Mouse (Mus musculus) E14TG2a.4 (cell line): ENCODE results near the gene Nxn.

Experiments used
- H3K27me3 ChIP-seq: 2 replicates; pipeline ENCODE4 v1.6.1; 2014; ENCODE audit warnings: low read length, control low read depth; ENCODE audit not compliant: insufficient read depth
- H3K36me3 ChIP-seq: 2 replicates; pipeline ENCODE4 v1.6.1; 2014; ENCODE audit warnings: low read length, control low read depth; ENCODE audit not compliant: insufficient read depth
- H3K4me1 ChIP-seq: replicated peaks from 2 replicates; pipeline ENCODE4 v1.6.1; 2014; ENCODE audit warnings: low read depth, low read length, control low read depth
- H3K4me3 ChIP-seq: replicated peaks from 2 replicates; pipeline ENCODE4 v1.5.1; 2014; ENCODE audit warnings: mild to moderate bottlenecking, low read length
- H3K9me3 ChIP-seq: 2 replicates; pipeline ENCODE4 v1.6.1; 2014; ENCODE audit warnings: low read length, control low read depth
- CTCF ChIP-seq: conservative IDR thresholded peaks from 2 replicates; pipeline ENCODE4 v1.5.1; 2014; ENCODE audit warnings: low read length
- NANOG ChIP-seq: IDR thresholded peaks from 2 replicates; pipeline ENCODE4 v1.6.1; 2014; ENCODE audit warnings: borderline replicate concordance, low read length, mixed read lengths
- POU5F1 ChIP-seq: IDR thresholded peaks from 2 replicates; pipeline ENCODE4 v1.6.1; 2014; ENCODE audit warnings: low read length, borderline replicate concordance

Gene Nxn

DNA sequence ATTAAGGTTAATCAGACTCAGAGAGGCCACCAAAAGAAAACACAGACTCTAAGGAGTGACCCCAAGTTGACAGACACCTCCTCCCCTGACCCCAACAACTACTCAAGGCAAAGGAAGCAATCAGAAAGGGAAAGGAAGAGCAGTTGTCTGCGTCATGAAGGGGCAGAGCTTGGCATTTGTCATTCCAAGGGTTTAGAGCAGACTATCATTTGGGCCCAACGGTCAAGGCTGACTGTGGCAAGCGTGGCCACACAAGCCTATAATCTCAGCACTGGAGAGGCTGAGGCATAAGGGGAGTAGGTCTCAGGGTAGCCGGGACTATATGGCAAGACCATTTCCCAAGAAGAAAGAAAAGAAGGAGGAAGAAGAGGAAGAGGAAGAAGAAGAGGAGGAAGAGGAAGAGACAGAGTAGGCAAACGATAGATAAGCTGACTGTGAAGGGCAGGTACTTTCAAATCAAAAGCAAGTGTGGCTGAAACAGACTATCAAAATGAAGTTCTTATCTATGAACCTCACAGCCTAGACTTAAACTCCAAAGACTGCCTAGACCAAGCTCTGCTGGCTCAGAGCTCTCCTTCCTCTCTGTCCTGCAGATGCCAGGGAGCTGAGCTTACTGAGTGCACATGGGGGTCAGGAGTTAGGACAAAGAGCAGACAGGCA, 83.0 kb downstream of the Nxn start:
- Histone ChIP-seq H3K9me3 (peaks cover 6% of the 10 kb centered on the region), H3K36me3 (no peaks in the 10 kb centered on the region), H3K27me3 (peaks cover 64% of the 10 kb centered on the region), H3K4me3 (no peak overlapping the region), H3K4me1 (peaks cover 65% of the 10 kb centered on the region)
- no peak for TF ChIP-seq NANOG
- TF ChIP-seq POU5F1, result no peak
- TF ChIP-seq CTCF, result no peak

DNA sequence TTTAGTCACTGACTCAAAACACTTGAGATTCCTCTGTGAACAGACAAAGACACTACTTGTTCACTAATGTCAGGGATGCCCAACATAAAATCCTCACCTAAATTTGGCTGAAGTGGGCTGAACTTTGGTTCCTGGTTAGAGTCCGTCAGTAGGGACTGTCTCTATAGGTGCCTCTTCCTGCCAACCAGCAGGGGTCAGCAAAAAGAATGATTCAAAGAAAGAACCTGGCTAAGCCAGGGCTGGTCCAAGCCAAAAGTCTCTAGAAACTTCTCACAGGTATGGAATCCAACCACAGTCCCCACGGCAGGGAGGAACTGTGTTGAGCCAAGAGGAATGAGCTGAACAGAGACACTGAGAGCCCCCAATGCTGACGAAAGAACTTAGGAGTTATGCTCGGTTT, 84.2 kb downstream of the Nxn start:
- Histone ChIP-seq H3K4me3 (no peak overlapping the region), H3K4me1 (peaks cover 66% of the 10 kb centered on the region), H3K36me3 (no peaks in the 10 kb centered on the region), H3K9me3 (peaks cover 6% of the 10 kb centered on the region), H3K27me3 (peaks cover 75% of the 10 kb centered on the region)
- TF ChIP-seq POU5F1, result no peak

DNA sequence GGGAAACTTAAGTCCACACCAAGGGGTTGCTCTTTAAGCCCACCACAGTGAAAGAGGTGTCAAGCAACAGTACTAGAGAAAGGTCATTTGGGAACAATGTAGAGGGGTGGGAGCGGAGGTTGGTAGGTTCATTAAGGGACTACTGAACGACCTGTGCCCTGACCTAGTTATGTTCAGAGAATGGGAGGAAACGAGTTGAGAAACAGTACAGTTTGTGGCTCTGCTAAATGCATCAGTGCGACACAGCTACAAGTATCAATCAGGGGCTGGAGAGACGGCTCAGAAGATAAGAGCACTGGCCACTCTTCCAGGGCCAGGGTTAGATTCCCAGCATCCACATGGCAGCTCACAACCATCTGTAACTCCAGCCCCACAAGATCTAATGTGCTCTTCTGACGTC, 84.8 kb downstream of the Nxn start:
- H3K9me3 ChIP-seq, result peaks cover 6% of the 10 kb centered on the region
- H3K27me3 ChIP-seq, result peaks cover 79% of the 10 kb centered on the region
- TF ChIP-seq POU5F1 (no peak), CTCF (no peak), NANOG (no peak)
- H3K4me1 ChIP-seq, result peaks cover 67% of the 10 kb centered on the region
- no peaks in the 10 kb centered on the region for H3K36me3 ChIP-seq
- H3K4me3 ChIP-seq, result no peak overlapping the region

DNA sequence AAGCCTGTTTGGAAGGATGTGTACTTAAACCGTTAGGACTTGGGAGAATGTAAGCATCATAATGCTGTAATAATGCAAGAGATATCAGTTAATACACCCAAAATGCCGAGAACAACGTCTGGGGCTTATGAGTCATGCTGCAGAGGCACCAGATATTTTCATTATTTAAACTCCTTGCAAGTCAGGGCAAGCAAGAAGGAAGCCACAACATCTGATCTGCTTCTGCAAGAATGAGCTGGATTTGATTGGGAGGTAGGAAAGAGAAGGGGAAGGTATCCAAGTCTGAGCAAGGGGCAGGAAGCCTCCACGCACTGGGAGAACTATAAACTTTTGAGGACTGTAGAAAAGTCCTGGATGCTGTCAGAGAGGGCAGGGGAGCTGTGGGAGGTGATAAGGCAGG, 86.1 kb downstream of the Nxn start:
- Histone ChIP-seq H3K4me3 (no peak overlapping the region), H3K9me3 (peaks cover 6% of the 10 kb centered on the region), H3K27me3 (peaks cover 77% of the 10 kb centered on the region), H3K4me1 (peaks cover 66% of the 10 kb centered on the region), H3K36me3 (no peaks in the 10 kb centered on the region)
- TF ChIP-seq POU5F1, result no peak
- no peak for TF ChIP-seq CTCF
- TF ChIP-seq NANOG, result no peak

DNA sequence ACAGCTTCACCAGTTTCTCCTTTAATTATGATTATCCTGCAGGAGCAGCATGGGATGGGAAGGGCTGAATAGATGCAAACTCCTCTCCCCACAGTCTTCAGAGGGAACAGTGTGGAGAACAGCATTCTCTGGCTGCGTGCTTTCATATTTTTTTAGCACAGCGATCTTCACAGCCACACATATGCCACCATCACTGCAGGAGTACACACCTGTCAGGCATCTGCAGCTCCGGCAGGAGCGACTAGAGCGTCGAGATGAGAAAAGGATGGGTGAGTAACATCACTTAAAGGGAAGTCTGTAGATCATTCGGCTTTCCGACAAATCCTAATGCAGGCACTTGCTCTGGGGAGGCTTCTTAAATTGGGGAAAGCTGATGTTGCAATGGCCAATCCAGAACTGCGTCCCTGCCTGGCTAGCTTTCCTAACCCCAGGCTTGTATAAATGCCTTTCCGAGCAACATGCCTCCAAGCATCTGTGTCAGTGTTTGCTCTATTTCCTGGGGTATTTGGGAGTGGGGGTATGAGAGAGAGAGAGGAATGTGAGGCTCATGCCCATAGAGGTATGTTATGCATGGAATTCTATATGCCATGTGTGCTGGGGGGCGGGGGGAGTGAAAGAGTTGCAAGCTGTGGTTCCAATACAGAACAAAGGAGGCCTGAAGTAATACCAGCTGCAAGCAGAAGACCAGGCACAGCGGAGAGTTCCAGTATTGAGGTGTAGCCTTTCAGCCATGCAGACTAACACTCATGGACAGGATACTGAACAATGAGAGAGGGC, 87.5 kb downstream of the Nxn start:
- Histone ChIP-seq H3K27me3 (peaks cover 78% of the 10 kb centered on the region), H3K4me3 (no peak overlapping the region), H3K9me3 (peaks cover 6% of the 10 kb centered on the region), H3K4me1 (peaks cover 65% of the 10 kb centered on the region), H3K36me3 (no peaks in the 10 kb centered on the region)
- no peak for TF ChIP-seq POU5F1
- TF ChIP-seq NANOG, result no peak
- no peak for TF ChIP-seq CTCF

DNA sequence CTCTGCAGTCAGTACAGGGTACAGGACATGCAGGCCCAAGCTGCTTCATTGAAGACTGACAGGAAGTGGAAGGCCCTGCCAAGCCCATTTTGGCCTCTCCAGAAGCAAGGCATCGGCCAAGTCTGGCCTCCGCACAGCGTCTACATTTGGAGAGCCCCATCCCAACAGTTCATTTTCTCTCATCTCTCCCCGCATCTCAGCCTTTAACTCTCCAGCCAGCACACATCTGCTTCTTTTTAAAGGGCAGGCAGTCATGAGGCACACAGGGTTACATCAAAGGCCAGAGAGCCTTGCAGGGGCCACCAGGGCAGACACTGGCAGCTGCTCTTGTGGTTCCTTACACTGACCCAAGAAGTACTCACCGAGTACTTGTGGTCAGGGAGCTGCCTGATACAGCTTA, 89.1 kb downstream of the Nxn start:
- TF ChIP-seq NANOG (no peak), CTCF (no peak), POU5F1 (no peak)
- no peaks in the 10 kb centered on the region for H3K9me3 ChIP-seq
- no peaks in the 10 kb centered on the region for H3K36me3 ChIP-seq
- 0 out of 2 replicates have a peak overlapping the region, but pooled peaks have one; percentile 27 for H3K4me3 ChIP-seq
- H3K4me1 ChIP-seq, result peaks cover 61% of the 10 kb centered on the region
- peaks cover 83% of the 10 kb centered on the region for H3K27me3 ChIP-seq

DNA sequence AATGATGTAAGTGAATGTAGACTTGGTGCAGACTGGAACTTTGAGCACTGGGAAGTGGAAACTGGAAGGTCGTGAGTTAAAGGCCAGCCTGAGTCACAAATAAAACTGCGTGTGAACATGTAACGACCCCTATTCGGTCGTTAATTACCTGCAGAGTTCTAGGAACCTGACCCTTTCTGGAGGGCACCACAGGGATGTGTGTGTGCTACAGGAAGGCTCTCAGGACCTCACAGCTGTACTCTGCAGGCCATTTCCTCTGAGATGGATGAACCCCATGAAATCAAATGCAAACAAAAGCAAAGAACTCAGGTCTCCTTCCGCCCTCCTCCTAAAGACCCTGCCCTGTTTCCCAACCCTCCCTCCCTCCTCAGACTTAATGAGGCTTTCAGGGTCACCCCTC, 89.9 kb downstream of the Nxn start:
- peaks cover 68% of the 10 kb centered on the region for H3K4me1 ChIP-seq
- H3K36me3 ChIP-seq, result no peaks in the 10 kb centered on the region
- H3K27me3 ChIP-seq, result peaks cover 75% of the 10 kb centered on the region
- H3K4me3 ChIP-seq, result no peak overlapping the region
- H3K9me3 ChIP-seq, result no peaks in the 10 kb centered on the region
- TF ChIP-seq CTCF (no peak), NANOG (peak; percentile 96)

DNA sequence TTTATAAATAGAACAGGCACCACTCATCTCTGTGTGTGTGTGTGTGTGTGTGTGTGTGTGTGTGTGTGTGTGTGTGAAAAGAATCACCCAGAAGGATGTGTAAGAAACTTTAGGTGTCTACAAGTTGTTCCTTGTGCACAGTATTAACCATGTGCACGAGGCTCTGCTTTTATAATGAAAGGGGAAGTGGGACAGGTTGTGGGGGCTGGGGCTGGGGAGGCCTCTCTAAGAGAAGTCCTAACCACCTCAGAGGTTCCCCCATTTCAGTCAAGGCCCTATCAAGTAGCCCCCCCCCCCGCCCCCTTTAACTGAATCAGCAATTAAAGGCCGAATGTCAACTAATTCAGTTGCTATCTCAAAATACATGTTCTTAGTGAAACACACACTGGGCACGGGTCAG, 92.2 kb downstream of the Nxn start:
- TF ChIP-seq CTCF, result no peak
- no peak for TF ChIP-seq POU5F1
- TF ChIP-seq NANOG, result no peak
- Histone ChIP-seq H3K4me3 (no peak overlapping the region), H3K36me3 (no peaks in the 10 kb centered on the region), H3K27me3 (peaks cover 65% of the 10 kb centered on the region), H3K4me1 (peaks cover 75% of the 10 kb centered on the region), H3K9me3 (no peaks in the 10 kb centered on the region)
